Mouse (Mus musculus) NIH3T3 (cell line): Measurements from ENCODE around the gene Nacc2.
A peak's percentile ranks its signal among the peaks of the same experiment; 100 is the strongest.

Experiments
- DNase-seq: peaks from one replicate; pipeline ENCODE4 v3.0.0-alpha.2; 2012; ENCODE audit warnings: low read depth

The Nacc2 gene

DNA sequence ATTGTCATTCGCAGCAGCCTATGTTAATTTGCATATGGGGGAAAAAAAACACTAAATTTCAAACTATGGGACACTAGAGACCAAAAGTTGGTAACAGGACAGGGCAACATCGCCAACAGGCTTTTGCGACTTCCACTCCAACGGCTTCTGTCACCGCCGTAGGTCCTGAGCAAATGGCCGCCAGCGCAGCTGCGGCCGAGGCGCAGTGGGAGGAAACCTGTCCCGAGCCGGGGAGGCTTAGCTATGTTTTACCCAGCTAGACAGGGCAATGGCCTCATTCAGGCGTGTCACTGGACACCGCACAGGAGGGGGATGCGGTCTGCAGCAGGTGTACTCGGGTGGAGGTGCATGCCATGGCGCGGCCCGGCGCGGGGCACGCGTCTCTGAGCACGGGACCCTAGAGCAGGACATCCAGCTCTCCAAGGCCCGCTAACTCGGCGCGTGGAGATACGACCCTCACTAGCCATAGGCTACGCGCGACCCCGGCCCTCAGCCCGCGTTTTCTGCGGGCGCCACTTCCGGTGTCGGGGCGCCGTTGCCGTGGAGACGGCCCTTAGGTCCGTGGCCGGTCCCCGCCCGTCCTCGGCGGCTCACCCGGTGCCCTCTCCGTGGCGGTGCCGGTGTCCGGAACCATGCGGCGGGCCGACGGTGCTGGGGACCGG lies 16.7 kb upstream of the Nacc2 start:
- DNase-seq: no peak

DNA sequence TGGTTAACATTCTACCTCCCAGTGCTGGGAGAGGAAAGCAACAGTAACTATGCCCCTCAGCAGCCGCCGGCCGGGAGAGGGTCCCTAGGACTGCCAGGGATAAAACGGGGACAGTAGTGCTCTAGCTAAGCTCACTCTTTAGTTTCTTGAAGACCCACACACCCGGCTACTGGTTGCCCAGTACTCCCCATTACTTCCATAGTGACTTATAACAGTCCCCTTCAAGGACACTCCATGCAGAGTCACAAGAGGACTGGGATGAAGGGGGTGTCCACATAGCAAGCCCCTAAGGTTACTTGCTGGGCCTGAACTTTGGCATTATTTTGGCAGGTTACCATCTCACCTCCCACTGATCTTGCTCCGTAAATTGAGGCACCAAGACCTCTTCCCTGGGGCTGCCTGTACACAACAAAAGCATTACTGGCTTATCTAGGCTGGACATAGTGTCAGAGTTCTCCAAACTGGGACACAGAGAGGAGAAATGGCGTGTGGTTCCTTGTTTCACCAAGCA lies 16.1 kb upstream of the Nacc2 start:
- DNase-seq: no peak

DNA sequence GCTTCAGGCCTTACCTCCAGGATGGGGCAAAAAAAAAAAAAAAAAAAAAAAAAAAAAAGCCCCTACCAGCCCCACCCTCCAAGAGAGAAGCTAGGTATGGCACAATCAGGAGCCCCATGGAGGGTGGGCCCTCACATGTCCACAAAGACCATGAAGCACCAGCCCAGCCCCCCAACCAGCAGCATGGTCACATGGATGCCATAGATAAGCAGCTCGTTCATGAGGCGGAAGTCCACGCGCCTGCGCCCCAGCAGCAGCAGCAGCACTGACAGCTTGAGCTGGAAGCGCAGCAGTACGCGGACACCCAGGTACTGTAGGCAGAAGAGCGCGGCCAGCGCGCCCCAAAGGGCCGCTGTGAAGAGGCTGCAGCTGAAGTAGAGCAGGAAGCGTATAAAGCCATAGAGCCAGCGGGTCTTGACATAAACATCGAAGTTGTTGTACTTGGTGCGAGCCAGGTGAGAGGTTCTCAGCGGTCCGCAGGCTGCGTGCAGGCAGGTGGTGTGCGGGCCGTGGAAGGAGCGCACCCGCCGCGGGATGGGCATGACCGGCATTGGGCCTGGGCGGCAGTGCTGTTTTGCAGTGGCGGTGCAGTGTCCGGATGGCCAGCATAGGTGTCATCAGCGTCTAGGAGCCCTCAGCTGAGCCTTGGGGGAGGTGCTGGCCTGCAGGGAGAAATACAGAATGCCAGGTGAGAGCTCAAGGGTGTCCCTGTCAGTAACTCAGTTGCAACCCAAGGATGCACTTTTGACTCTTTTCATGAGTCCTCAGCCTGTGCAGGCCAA lies 15.4 kb upstream of the Nacc2 start:
- no peak for DNase-seq

DNA sequence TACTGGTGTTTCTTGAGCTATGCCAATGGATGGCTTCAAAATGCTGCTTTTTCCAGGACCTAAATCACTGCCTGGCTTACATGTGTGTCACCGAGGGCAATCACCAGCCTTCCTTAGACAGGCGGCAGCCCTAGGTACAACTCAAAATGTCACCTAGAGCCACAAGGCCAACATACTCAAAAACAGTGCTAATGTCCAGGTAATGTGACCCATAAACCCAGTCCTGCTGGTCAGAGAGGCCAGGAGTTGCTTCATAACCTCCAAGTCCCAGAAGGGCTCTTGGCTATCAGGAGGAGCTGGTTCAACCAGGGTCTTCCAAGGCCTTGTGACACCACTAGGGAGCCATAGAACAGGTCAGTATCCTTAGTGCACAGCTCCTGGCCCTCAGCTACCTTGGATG lies 11.6 kb upstream of the Nacc2 start:
- DNase-seq: no peak

DNA sequence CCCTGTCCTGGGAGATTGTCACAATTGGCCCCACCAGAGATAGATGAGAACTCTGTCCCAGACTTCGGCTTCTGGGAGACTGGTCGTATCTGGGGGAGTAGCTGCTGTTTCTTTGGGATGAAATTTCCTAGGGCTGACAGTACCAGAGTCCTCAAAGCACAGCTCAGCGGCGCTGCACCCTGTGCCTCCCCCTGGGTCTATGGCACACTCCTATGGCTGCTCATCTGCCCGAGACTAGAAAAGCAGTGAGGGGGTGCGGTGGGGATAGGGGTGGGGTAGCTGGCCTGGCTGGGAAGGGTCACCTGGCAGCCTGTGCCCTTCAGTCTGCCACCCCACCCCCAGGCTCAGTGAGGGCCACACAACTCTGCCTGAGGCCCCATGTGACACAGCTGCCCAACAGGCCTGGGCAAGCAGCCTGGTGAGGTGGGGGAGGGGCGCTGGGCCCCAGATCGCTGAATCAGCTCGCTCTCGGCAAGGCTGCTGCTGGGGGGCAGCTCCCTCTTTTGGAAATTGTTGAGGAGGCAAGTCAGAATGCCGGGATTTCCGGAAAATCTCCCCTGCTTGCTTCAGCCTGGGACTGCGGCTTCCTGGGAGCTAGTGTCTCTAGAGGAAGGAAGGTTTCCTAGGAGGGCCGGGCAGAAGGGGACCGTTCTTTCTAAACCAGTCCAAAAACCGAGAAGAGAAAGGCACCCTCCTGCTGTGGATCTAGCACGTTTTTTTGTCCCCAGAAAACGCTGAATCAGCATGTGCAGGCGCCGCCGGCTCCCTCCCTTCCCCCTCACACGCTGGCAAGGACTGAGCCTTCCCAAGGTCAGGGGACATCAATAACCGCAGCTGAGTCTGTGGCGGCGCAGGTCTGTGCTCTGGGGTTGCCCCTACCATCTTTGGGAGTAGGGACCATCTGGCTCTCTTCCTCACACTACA lies 9.9 kb upstream of the Nacc2 start:
- DNase-seq: peak; percentile 97

DNA sequence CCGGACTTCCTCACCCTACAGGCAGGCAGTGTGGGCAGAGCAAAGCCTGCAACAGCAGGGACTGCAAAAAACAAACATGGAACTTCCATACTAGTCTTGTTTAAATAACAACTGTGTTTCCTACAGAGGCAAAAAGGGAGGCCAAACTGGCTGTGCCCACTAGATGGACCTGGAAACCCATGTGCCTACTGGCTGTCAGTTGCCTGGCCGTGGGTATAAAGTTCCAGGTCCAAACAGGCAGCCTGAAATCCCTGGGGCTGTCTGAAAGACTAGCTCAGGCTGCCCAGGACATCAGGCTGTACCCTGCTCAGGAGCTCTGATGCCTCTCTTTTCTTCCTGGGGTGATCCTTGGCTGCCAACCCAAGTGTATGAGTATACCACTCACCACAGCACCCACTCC lies 8.3 kb upstream of the Nacc2 start:
- DNase-seq: no peak

DNA sequence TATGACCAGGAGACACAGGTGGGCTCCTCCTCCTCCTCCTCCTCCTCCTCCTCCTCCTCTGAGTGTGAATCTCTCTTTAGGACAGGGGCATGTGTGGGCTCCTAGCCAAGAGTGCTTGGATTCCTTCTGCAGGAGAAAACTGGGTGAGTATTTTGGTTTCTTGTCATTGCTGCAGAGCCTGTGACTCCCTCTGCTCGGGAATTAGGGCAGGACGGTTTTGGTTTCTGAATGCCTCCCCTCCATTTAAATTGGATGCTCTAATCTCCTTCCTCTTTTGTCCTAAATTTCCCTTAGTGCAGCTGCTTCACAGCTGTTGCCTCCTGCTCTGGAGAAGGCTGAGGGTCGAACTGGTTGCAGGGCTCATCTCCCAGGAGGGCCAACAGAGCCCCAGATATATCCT lies 6.9 kb upstream of the Nacc2 start:
- DNase-seq: no peak

DNA sequence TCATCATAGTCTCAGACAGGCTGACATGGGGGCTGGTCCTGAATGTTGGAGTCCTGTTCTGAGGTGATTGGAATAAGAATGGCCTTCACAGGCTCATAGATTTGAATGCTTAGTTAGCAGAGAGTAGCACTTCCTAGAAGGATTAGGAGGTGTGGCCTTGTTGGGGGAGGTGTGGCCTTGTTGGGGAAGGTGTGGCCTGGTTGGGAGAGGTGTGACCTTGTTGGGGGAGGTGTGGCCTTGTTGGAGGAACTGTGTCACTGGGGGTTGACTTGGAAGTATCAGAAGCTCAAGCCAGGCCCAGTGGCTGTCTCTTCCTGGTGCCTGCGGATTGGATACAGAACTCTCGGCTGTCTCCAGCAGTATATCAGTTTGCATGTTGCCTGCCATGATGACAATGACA lies 6.3 kb upstream of the Nacc2 start:
- no peak for DNase-seq

DNA sequence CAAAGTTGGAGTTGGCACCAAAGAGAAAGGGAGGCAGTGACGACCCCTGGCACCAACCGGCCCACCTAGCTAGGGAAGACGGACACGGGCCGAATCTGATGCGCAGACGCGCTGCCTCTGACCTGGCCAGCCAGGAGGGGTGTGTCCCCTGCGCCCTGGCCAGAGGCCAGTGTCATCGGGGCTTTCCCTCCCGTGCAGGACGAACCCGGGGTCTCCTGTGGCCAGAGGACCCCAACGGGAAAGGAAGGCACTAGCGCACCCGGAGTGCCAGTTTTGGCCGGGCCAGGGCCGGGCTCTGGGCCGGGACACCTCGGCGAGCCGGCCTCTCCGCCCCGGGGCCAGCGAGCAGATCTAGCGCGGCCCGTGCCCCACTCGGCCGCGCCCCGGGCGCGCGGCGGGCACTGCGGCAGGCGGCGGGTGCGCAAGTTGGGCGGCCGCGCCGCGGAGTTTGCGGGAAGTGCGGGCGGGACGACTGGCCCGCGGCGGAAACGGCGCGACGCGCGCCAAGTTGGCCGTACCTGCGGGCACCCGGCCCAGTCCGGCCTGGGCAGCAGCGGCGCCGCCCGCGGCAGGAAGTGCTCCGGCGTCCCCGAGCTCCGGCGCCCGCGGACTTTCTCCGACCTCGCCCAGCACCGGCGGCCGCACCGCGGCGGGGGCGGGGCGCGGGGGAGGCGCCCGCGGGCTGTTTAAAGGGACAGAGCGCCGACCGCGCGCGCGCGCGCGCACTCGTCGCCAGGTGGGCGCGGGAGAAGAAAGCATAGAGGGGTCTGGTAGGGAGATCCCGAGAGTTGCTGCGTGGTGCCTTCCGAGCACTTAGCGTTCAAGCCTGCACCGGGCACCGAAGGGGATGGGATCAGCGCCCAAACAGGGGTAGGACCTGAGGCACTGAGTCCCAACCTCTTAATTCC lies 595 bp downstream of the Nacc2 start:
- peak; percentile 69 for DNase-seq

DNA sequence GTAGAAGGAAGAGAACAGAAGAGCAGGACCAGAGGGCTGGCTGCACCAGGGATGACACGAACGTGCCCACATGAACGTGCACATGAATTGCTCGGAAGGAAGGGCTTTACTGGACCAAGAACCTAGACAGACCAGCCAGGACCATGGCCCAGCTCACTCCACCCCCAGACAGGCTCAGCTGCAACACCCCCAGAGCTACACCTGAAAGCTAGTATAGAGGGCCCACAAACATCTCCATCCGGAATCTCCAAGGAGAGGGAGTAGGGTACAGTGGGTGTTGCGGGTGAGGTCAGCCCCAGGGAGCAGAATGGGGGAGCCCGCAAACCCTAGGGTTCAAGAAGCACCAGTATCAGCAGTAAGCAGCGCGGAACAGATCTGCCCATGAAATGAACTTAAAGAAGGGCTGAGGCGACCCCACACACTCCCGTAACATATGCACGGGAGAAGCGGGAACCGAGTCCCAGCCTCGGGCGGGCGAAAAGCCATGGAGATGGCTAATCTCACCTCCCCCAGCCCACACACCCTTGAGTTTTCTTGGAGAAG lies 1.4 kb downstream of the Nacc2 start:
- DNase-seq: no peak

DNA sequence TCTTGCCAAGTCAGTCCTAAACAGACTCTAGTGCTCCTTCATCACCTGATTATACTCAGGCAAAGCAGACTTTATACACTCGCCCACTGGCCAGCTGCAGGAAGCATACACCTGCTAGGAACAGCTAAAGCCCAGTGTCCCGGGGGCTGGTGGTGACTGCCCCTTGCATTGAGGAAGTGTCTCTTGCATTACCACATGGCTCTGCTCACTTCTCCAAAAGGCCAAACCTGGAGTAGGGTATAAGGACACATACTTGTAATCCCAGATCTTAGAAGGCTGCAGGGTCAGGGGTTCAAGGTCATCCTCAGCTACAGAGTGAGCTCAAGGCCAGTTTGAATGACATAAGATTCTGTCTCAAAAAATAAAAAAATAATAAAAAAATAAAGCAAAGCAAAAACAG lies 3.4 kb downstream of the Nacc2 start:
- no peak for DNase-seq

DNA sequence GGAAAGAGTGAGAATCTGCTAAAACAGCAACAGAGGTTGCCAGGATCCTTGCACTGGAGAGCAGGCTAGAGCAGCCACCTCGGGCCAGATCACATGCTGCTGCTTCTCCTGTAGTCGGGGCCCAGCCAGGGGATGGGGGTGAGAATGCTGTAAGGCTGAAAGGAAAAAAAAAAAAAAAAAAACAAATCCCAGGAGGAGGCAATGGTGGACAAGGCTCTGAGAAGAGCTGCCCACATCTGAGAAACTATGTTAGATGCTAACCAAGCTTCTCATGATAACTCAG lies 3.8 kb downstream of the Nacc2 start:
- DNase-seq: peak; percentile 71

DNA sequence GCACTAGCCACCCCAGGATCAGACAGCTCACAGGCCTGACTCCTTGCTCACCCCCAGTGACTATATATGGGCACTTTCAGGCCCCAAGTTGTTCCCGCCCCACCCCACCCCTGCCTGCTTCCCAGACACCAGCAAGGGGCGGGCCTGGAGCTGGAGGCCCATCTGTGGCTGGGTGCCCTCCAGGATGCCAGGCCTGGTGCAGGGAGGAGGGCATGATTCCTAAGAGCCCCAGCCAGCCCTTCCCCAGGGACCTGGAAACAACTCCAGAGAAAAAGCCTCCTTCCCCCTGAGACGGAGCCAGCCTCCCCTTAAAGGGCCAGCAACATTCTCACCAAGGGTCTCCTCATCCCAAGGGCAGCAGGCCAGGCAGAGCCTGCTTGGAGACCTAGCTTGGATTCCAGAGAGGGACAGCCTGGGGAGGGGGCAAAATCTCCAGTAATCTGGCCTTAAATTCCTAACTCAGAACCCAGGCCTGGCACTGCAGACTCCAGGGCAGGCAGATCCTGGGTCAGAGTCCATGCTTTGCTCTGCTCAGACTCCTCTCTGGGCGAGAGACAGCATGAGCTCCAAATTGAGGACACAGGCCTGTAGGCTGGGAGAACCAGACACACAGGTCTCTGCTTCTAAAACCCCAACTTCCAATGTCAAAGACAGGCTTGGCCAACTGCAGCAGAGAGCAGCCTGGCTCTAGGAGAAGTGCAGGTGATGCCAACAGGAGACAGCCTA lies 4.3 kb downstream of the Nacc2 start:
- peak; percentile 83 for DNase-seq

DNA sequence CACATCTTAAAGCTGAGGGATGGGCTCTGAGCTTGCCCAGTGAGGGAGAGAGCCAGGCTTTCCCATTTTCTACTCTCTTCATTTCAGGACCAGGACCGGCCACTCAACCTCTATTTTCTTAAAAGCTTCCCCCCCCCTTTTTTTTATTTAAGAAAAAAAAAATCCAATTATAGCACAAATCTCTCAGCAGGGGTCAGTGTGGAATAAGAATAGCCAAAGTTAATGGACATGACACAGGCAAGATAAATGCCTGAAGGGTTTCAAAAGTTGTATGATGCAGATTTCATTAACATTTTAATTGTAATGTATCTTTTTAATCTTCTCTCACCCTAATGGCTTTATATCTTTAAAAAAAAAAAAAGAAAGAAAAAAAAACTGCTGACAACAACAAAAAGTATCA lies 5.4 kb downstream of the Nacc2 start:
- peak; percentile 65 for DNase-seq

DNA sequence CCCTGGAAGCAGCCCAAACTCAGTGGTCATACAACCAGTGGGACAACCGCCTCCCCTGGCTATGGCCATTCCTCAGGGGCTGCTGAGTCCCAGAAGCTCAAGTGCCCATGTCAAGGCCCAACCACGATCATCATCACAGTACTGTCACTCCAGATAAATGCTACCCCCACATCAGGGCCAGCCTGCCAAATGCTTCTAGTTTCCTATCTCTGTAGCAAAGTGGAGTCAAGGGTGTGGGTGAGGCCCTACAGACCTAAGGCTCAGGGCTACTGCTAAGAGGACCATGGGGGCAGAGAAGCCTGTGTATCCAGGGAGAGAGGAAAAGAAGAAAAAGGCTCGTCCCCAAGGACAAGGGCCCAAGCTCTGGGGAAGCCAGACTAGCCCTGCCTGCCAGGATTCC lies 6.5 kb downstream of the Nacc2 start:
- DNase-seq: no peak

DNA sequence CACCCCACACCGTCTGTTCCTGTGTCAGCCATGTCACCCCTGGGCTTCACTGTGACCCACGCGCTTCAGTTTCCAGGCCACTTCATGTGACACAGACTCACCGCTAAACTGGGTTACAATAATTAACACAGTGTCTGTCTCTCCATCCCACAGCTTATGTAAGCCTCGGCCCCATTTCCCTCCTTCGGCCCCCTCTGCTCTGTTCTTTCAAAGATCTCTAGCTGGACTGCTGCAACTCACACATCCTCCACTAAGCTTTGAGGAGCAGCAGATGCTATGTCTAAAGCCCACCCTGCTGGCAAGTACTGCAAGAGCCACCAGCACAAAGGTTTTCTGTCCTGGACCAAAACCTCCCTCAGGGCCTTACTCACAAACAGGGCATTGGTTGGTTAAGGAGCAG lies 7.8 kb downstream of the Nacc2 start:
- DNase-seq: no peak

DNA sequence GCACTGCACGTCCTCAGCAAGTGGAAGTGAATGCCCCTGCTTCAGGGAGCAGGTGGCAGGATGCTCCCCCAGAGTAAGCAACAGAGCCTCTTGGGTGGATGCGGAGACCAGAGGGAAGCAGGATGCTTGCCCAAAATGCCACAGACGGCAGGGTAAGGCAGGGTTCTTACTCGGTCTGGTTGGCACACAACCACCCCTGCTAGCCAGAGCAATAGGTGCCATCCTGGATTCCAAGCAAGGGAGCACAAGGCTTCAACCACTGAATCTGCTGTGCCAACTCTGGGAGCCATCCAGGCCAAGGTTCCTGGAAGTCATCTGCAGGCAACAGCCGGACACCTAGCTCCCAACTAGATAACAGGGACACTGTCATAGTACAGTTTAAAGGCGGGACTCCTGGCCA lies 14.8 kb downstream of the Nacc2 start:
- no peak for DNase-seq

DNA sequence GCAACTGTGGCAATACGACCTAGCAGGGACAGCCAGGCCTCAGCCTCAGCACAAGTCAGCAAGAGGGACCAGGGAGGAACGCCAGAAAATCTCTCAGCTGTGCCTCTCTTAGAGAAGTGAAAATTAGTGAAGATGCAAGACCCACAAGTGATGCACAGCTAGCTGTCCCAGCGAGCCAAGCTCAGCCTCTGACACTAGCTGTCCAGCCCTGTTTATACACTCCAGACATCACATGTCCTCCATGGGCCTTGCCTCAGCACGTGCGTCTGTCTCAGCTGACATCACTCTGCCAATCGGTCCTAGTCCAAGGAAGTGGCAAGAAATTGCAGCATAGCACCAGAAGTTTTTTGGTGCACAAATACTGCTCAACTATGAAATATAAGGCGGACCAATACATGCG lies 16.0 kb downstream of the Nacc2 start:
- DNase-seq: no peak

DNA sequence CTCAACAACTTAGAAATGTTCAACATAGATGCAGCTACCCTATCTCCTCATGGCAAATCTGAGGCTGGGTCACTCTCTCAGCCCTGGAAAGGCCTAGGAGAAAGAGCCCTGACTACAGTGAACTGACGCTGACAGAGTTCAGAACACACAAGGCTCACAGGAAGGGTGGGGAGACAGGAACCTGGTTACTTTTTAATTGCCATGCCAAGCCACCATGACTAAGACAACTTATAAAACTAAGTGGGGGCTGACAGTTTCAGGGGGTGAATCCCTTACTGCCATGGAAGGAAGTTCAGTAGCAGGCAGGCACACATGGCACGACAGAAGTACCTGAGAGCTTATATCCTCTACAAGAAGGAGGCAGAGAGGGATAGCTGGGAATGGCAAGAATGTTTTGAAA lies 16.8 kb downstream of the Nacc2 start:
- DNase-seq: no peak

DNA sequence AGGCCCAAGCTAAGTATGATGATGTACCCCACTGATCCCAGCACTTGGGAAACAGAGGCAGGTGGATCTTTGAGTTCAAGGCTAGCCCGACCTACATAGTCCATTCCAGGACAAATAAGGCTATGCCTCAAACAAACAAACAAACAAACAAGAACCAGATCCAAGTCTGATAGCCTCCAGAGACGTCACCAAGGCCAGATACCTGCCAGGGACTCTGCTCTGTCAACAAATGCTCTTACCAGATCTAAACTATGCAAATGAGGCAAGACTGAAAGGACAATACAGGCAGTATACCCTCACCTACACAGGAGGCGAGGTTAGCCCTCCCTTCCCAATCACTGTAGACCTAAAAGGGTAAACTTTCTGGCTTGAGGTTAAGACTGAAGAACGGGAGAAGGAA lies 22.7 kb downstream of the Nacc2 start:
- DNase-seq: no peak

DNA sequence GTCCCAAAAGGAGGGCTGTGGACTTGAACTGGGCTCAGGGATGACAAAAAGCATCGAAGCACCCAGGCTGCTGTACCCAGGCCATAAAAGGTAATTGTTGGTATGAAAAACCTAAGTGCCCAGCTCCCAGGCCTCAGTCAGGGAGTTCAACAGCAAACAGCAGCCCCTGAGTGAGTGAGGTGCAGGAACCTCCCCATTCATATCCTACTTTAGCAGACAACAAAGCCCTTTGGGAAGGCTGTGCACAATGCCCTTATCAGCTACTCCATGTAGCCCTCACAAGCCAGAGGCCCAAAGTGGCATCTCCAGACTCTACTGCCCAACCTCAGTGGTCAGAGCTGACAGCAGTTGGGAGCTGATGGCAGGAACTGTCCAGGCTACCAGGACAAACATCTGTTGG lies 23.2 kb downstream of the Nacc2 start:
- no peak for DNase-seq
